Mouse (Mus musculus): ENCODE measurements around the gene Dusp27.

Gene Dusp27

DNA sequence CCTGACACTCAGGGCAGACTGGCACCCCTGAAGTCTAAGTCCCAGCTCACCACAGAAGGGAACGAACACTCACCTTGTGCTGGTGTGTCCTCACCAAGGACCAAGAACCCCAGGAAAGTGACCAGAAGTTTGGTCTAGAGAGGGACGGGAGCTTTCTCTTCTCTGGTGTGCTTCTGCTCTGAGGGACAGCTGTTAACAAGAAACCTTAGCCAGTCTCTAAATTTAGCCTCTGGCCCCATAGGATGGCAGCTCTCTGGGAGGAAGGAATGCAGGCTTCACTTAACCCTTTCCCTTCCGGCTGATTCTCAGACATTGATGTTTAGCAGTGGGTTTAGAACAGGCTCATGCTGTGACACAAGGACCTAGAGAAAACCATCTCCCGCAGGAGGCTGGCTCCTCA lies at the start of gene Dusp27:
Gene Dusp27 (minus strand): TSS at position 204 of the 400 bp plus-strand sequence.
- DNase-seq (ENCODE audit: low spot score in 2 of 2), result no peak

- peak in 1 of 2 experiments; percentile 1 for DNase-seq (ENCODE audit: low spot score in 2 of 2)
Observed at GRCm38 (mm10) chr1:166173621-166174020, 45.9 kb upstream of the Dusp27 start.

- peak in 1 of 2 experiments; percentile 2 for DNase-seq (ENCODE audit: low spot score in 2 of 2)
Observed at GRCm38 (mm10) chr1:166172992-166173391, 45.3 kb upstream of the Dusp27 start.

DNA sequence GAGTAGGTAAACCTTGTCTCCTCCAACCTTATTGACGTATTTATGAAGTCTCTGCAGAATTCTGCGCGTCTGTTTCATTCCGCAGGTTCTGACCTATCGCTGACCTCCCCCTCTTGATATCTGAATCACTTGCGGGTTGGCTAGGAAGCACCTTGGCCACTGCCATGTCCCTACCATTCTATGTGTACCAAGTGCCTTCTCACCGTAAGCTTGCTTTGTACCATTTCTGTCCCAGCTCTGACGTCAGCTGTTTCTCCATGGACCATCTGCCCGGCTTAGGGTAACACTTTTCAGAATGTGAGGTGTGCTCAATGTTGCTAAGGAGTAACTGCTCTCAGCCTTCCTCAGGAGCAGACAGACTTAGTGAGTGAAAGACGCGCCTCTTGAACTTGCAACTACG lies 43.1 kb upstream of the Dusp27 start:
- no peak for DNase-seq (ENCODE audit: low spot score in 2 of 2)

- DNase-seq (ENCODE audit: low spot score in 2 of 2), result no peak
Observed at GRCm38 (mm10) chr1:166169713-166170112, 42.0 kb upstream of the Dusp27 start.

GRCm38 (mm10) chr1:166168017-166168416 lies 40.3 kb upstream of the Dusp27 start:
- no peak for DNase-seq (ENCODE audit: low spot score in 2 of 2)

DNA sequence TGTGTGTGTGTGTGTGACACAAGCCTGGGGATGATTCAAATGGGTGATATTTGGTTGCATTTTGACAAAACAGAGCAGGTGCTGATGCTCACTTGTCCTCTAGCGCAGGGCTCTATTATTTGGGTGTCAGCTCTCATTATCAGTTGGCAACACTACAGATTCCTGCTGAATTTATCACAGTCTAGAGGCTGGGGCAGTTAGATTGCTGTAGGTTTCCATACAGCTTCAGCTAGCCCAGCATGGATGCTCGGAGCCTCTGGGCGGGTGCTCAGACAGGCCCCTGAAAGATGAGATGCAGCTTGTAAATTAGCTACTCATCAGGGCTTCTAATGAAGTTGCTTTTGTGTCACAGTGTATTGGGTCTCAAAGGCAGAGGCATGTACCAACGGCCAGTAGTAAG lies 39.7 kb upstream of the Dusp27 start:
- no peak for DNase-seq (ENCODE audit: low spot score in 2 of 2)

GRCm38 (mm10) chr1:166165159-166165558 lies 37.4 kb upstream of the Dusp27 start:
- no peak for DNase-seq (ENCODE audit: low spot score in 2 of 2)

DNA sequence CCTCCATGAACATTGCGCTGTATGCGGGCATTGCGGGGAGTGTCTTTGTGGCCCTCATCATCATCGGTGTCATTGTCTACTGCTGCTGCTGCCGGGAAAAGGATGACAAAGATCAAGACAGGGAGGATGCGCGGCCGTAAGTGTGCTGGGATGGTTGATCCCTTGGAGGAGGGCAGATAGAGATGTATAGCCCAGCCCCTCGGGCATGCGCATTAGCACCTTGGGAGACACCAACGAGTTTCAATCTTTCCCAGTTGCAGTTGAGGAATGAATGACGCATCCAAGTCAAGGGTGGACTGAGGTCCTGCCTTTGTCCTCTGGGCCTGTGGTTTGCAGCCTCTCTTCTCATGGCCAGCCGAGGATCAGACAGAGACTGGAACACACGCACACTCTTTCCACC lies 36.9 kb upstream of the Dusp27 start:
- DNase-seq (ENCODE audit: low spot score in 2 of 2), result no peak

DNA sequence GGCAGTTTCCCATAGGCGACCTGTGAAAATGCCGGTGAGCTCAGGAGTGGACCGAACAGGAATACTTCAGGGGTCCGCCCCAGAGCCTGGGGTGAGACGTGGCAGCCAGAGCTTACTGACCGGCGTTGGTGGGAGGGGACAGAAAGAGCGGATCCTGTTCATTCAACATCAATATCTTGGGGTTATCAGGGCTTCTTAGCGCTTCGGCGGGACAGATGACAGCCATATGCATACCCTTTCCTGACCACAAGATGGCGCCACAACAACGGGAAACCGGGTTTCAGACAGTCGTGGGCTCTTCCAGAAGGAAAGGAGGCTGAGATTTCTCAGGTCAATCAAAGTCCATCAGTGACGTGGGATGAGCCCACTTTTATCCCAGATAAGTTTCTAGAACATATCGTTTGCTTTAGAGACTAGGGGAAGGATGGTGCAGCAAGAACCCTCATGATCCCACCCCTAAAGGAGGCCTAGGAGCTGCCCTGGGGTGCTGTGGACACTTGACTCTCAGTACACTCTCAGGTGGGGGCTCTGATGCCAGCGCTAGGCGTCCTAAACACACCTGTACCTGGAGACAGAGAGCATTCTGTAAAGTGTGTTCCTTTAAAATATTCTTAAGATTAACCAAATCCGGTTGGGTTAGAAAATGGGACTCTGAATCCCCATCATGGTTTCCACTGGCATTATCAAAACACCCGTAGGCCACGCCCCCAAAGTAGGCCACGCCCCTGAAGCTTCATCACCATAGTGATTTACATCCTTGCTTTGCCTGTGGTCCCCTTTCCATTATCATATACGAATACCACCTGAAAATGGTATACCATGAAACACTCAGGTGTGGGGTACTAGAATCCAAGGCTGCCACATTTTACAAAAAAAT lies 33.1 kb upstream of the Dusp27 start:
- DNase-seq (ENCODE audit: low spot score in 2 of 2), result peak; percentile 65 to 67

DNA sequence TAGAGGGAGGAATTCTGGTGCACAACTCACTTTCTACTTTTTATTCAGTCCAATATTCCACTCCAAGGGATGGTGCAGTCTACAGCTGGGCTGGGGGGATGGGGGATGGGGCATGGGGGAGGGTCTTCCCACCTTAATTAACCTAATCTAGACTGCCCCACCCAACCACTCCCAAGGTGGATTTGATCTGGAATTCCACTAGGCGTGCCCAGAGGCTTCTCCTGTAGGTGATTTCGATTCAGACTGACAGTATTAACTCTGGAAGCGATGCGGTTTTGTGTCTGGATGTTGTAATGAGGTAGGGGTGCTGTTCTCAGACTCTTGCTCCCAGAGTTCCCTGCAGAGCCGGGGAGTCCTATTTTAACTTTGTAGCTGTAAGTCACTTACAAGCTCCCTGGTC lies 32.4 kb upstream of the Dusp27 start:
- no peak for DNase-seq (ENCODE audit: low spot score in 2 of 2)

DNA sequence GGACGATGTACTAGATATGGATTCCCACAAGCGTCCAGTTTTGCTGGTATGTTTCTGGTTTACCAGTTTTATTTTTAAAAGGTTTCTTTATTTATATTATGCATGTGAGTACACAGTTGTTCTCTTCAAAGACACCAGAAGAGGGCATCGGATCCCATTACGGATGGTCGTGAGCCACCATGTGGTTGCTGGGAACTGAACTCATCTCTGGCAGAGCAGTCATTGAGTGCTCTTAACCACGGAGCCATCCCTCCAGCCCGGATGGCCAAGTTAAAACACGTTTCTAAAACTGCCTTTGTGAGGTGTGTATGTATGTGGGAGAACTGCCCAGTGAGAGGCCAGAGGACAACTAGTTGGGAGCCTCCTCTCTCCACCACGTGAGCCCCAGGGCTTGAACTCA lies 30.9 kb upstream of the Dusp27 start:
- DNase-seq (ENCODE audit: low spot score in 2 of 2), result no peak

GRCm38 (mm10) chr1:166157712-166158111 lies 30.0 kb upstream of the Dusp27 start:
- DNase-seq (ENCODE audit: low spot score in 2 of 2), result no peak

- no peak for DNase-seq (ENCODE audit: low spot score in 2 of 2)
Observed at GRCm38 (mm10) chr1:166155113-166155494, 27.4 kb upstream of the Dusp27 start.

GRCm38 (mm10) chr1:166154162-166155112 lies 26.7 kb upstream of the Dusp27 start:
- DNase-seq (ENCODE audit: low spot score in 2 of 2), result peak; percentile 68 to 73

DNA sequence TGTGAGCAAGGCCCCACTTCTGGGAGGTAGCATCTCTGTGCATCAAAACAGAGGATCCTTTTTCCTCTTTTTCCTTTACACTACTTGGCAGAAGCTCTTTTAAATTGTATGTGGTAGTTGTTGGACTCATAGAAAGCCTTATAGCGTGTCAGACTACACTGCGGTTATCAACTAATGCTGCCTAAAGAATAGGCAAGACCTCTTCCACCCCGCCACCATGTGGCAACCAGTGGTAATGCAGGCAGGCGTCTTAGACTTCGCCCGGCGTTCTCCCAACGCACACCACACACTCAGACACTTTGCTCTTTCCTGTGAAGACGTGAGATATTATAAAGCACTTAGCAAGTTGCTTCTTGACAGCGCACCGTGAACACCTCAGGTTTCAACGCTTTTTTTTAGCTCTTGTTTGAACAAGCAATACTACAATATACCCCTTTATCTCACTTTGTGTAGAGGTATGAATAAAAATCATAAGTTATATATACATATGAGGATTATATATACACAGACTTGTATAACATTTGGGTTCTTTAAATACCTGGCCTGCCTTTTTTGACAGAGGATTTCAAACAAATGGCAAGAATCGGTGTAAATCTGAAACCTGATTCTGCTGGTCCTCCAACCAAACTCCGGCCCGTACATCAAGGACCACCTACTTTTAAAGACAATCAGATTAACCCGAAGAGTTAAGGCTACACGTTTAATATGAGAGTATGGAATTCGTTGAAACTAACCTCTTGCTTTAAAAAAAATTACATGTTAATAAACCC lies 25.8 kb upstream of the Dusp27 start:
- peak; percentile 83 to 90 for DNase-seq (ENCODE audit: low spot score in 2 of 2)

DNA sequence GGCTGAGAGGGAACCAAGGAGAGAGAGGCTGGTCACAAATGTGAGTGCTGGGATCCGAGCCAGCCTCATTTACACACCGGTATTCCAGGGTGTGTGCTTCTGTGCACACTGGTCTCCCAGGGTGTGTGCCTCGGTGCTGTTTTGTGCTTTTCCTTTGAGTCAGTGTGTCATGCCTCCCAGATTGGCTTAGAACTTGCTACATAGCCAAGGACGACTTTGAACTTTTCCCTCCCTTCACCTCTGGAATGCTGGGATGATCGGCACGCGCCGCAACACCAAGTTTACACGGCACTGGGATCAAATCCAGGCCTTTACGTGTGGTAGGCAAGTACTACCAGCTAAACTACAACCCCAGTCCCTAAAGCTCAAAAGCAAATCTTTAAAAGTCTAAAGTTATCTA lies 24.3 kb upstream of the Dusp27 start:
- DNase-seq (ENCODE audit: low spot score in 2 of 2), result no peak

- DNase-seq (ENCODE audit: low spot score in 2 of 2), result no peak
Observed at GRCm38 (mm10) chr1:166151341-166151740, 23.6 kb upstream of the Dusp27 start.

- no peak for DNase-seq (ENCODE audit: low spot score in 2 of 2)
Observed at GRCm38 (mm10) chr1:166150035-166150434, 22.3 kb upstream of the Dusp27 start.

- DNase-seq (ENCODE audit: low spot score in 2 of 2), result no peak
Observed at GRCm38 (mm10) chr1:166149441-166149840, 21.7 kb upstream of the Dusp27 start.

DNA sequence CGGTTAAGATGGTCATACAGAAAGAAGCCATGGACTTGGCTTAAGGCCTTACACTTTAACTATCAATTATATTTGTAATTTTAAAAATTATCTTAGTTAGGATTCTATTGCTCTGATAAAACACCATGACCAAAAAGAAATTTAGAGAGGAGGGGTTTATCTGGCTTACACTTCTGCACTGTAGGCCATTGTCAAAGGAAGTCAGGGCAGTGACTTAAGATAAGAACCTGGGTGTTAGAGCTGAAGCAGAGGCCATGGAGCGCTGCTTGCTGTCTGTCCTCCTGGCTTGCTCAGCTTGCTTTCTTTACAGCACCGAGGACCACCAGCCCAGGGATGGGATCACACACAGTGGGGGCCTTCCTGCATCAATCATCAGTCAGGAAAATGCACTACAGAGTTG lies 19.9 kb upstream of the Dusp27 start:
- no peak for DNase-seq (ENCODE audit: low spot score in 2 of 2)

DNA sequence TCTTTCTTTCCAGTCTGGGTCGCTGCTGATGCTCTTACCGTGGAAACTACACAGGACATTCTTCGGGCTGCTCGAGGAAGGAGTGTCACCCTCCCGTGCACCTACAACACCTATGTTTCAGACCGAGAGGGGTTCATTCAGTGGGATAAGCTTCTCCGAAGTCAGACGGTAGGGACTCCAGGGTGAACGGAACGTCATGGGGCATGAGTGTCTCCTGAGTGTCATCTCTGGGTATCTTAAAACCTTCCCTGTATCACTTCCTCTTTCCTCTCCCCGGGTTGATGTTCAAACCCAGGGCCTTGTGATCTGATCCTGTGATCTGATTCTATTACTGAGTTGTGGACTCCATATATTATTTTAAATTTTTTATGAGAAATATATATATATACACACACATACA lies 18.9 kb upstream of the Dusp27 start:
- no peak for DNase-seq (ENCODE audit: low spot score in 2 of 2)

Measured in frontal cortex, postnatal 25 days (tissue).